Mouse (Mus musculus) left cerebral cortex, postnatal 10 days (tissue): Measurements from ENCODE around the gene Mup20. TPM values are rescaled to one million over a fixed set of nuclear protein-coding genes. Genes with fewer than 3 reads are reported as not detected.
"Not testable (repeated sequence)": the region's sequence is repeated elsewhere in the genome, so short reads cannot be mapped to it uniquely, and the experiment has no call there.

Experiments used
- DNase-seq, 2 experiments: peaks; one replicate each; pipeline ENCODE4 v3.0.0; 2021 to 2022; ENCODE audit warnings: low spot score in 2 of 2, mixed read lengths in 1 of 2; ENCODE audit errors: extremely low spot score in 1 of 2
- intact Hi-C: fragments of 180-260 bp; cut with DNase I; formaldehyde crosslinking; loops from one replicate; pipeline ENCODE4 v1.15.1; 2025
- total RNA-seq, 2 experiments: library from RNA; stranded (reverse); gene quantifications; 2 replicates each; pipeline ENCODE4 v1.2.3; 2021

Mup20 gene
- not detected for total RNA-seq

GRCm38 (mm10) chr4:62054058-62054457 lies at the start of gene Mup20:
Gene Mup20 (minus strand): TSS chr4:62054158.
- intact Hi-C loops, DNase-seq: not testable (repeated sequence)

- intact Hi-C loops: not testable (repeated sequence)
- DNase-seq: peak in 1 of 2 experiments; percentile 23
Measured at GRCm38 (mm10) chr4:62103366-62103765, 49.4 kb upstream of the Mup20 start.

GRCm38 (mm10) chr4:62087953-62088352 lies 34.0 kb upstream of the Mup20 start:
- intact Hi-C loops: no loop called here
- no peak for DNase-seq

- no peak for DNase-seq
- intact Hi-C loops: no loop called here
Measured at GRCm38 (mm10) chr4:62087241-62087640, 33.3 kb upstream of the Mup20 start, which contains the start of gene Mup3. Gene Mup3 (minus strand): TSS chr4:62087342.

GRCm38 (mm10) chr4:62082755-62083154 lies 28.8 kb upstream of the Mup20 start:
- no peak for DNase-seq
- intact Hi-C loops: no loop called here

- DNase-seq: no peak
Measured at GRCm38 (mm10) chr4:62075126-62075525, 21.2 kb upstream of the Mup20 start.

GRCm38 (mm10) chr4:62054780-62055179 lies 822 bp upstream of the Mup20 start:
- DNase-seq: not testable (repeated sequence)

More at GRCm38 (mm10) chr4:62075126-62075525, 21.2 kb upstream of the Mup20 start:
- intact Hi-C loops: no loop called here

GRCm38 (mm10) chr4:62026281-62026680 lies 27.7 kb downstream of the Mup20 start:
- intact Hi-C loops: no loop called here
- DNase-seq: no peak

More at GRCm38 (mm10) chr4:62054780-62055179, 822 bp upstream of the Mup20 start:
- intact Hi-C loops: not testable (repeated sequence)

- intact Hi-C loops: no loop called here
- no peak for DNase-seq
Measured at GRCm38 (mm10) chr4:62024256-62024959, 29.6 kb downstream of the Mup20 start.

- intact Hi-C loops: no loop called here
- DNase-seq: no peak
Measured at GRCm38 (mm10) chr4:62023646-62024045, 30.3 kb downstream of the Mup20 start.

- DNase-seq: no peak
- intact Hi-C loops: no loop called here
Measured at GRCm38 (mm10) chr4:62023120-62023519, 30.8 kb downstream of the Mup20 start.

- intact Hi-C loops, DNase-seq: not testable (repeated sequence)
Measured at GRCm38 (mm10) chr4:62020511-62020910, 33.4 kb downstream of the Mup20 start.

Other genes starting within 250 kb of the Mup20 start
- gene Mup5, start 218.9 kb downstream of the Mup20 start, total RNA-seq: under 1 TPM in 1 of 2 experiments, not detected in 1; 0.51 TPM
- gene Mup3, start 33.2 kb upstream of the Mup20 start, total RNA-seq: not detected
- gene Mup21, start 96.7 kb upstream of the Mup20 start, total RNA-seq: not detected
- gene Zfp37, start 176.9 kb upstream of the Mup20 start, total RNA-seq: 10 to 100 TPM; 22.3 to 22.9 TPM
- gene Slc31a2, start 208.4 kb upstream of the Mup20 start, total RNA-seq: 1 to 10 TPM; 8.5 to 9.4 TPM